Comparison of ENCODE assay signal across 1 mouse cellular context in the genomic region with DNA sequence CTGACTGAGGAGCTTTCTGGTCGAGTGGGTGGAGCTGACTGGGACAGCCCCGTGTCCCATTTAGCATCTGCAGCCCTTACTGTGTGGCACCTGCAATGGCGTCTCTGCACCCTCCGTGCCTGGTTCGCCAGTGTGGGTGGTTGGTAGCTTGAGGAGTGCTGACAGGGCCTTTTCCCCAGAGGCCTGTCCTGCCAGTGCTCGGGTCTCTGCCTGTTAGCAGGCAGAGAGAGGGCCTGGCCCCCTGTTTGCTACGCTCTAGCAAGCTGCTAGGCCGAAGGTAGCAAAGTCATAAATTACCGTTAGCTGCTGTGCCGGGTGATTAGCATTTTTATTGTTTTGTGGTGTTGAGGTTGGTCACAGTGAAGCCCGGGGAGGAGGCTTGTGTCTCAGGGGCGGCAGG.
TF ChIP-seq lines count a peak whose summit lies in the region.

No protein-coding gene starts in this region.

TF ChIP-seq in CH12.LX, 34 proteins besides CTCF, POLR2A, EP300 and RAD21 (continued from another document):
- no peak for TF ChIP-seq NRF1 (IDR thresholded peaks at IDR 0.05; ENCODE audit: low read depth, low read length)
- TF ChIP-seq USF1 (IDR thresholded peaks at IDR 0.05; ENCODE audit: low read depth, low read length) = no peak
- TF ChIP-seq ELF1 (IDR thresholded peaks at IDR 0.05; ENCODE audit: low read depth, low read length) = 0 out of 2 replicates have a peak, but pooled peaks have one; percentile 1
- no peak for TF ChIP-seq POLR2AphosphoS2 (IDR thresholded peaks at IDR 0.05; ENCODE audit: low read depth, low read length)
- no peak for TF ChIP-seq ZNF384 (IDR thresholded peaks at IDR 0.05; ENCODE audit: low read depth, low read length)
- TF ChIP-seq NELFE (IDR thresholded peaks at IDR 0.05; ENCODE audit: low read depth, low read length) = no peak
- TF ChIP-seq MAX (IDR thresholded peaks at IDR 0.05; ENCODE audit: low read length) = no peak
- no peak for TF ChIP-seq GABPA (IDR thresholded peaks at IDR 0.05; ENCODE audit: insufficient replicate concordance, low read depth, low read length)
TF ChIP-seq in CH12.LX: peak in this region for 7.
